Mouse (Mus musculus) embryonic fibroblast, embryonic 13.5 days (primary cell): ENCODE measurements at regions not wholly inside any gene's neighbourhood (a gene's known extent, or its start where the extent isn't known, plus 50 kb on each side); places are given as distances from the start of the nearest gene placed in this dataset.

ENCODE experiments used
- CTCF ChIP-seq: IDR thresholded peaks from 2 replicates; pipeline ENCODE4 v1.5.1; 2011; ENCODE audit warnings: mild to moderate bottlenecking, control low read depth, low read length, moderate library complexity, borderline replicate concordance; ENCODE audit not compliant: insufficient read depth
- POLR2A ChIP-seq: IDR thresholded peaks from 2 replicates; pipeline ENCODE4 v1.6.1; 2011; ENCODE audit warnings: low read depth, mild to moderate bottlenecking, control low read depth, low read length, moderate library complexity

GRCm38 (mm10) chr3:19067141-19067757 is 561.2 kb downstream of the 1700064H15Rik start:
- no peak for TF ChIP-seq CTCF
- TF ChIP-seq POLR2A: no peak
